Mouse (Mus musculus): Measurements from ENCODE around the gene Ccdc6. TPM values are rescaled to one million over a fixed set of nuclear protein-coding genes. Genes with fewer than 3 reads are reported as not detected.

Gene Ccdc6
- 50.2 TPM for total RNA-seq (2023)

DNA sequence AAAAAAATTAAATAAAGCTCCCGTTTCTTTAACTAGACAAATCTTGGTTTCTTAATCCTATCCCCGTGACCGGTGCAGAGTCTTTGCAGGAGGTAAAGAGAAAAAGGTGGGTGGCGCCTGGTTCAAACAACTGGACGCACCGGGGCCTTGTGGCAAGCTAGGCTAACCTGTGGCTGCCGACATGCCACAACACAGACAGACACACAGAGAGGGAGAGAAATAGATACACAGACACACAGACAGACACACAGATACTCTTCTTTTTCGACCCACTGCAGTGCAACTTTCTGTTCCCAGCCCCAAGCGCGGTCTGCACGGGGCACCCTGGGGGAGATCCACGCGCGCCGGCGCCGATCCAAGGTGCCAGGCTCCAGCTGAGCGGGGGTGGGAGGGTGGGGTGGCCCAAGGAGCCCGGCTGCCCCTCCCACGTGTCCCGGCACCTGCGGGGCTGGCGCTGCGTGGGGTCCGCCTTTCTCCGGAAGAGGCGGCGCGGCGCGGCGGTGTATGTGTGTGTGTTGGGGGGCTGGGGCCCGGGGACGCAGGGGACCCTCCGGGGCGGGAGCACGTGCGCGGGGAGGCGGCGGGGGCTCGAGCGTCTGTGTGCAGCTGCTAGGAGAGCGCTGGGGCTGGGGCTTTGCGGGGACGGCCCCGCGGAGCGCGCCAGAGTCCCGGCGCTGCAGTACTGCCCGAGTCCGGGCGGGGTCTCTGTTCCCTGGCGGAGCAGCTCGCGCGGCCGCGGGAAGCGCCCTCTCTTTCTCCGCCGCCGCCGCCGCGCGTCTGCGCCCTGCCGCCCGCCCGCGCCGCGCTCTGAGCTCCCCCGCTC lies at the start of gene Ccdc6:
Gene Ccdc6, plus strand, starts transcription at position 756 of the 823 bp plus-strand sequence.

DNA sequence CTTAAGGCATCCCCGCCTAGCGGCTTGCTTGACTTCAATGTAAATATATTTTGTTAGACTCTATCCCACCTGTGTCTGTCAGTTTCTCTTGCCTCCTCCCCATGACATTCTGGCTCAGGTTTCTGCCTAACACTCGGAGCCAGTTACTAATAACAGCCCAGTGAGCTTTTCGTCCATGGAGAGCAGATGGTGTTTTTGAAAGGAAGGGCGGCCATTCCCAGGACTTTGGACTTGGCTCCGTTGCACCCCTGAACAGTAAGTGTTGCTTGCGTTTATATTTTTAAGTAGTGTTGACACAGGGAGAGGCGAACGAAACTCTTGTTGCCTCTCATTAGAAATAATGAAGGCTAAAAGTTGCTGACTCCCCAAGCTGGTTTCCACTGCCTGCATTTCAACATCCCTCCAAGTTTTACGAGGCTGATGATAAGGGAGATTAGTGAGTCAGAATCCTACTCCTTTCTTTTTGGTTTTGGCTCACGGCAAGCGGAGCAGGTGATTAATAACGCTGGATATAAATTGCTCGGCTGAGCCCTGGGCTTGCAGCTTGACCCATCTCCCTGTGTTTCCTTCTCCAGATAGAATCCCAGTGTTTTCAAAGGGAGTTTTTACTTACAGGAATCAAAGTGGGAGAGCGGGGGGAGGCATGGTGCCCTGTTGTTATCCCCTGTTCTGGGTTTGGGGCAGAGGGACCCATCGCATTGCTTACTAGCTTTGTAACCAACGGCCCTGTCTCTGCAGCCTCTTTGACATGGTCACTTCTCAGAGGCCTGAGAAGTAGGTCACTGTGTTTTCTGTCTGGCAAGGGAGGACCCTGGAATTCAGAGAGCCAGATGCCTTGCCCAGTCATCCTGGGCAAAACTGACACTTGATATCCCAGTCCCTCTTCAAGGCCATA lies 107.8 kb downstream of the Ccdc6 start, which contains the start of gene Mrln:
Gene Mrln, plus strand, starts transcription at position 160 of the 895 bp plus-strand sequence.

Other genes starting within 250 kb of the Ccdc6 start
- not detected for gene Mrln, start 107.5 kb downstream of the Ccdc6 start, total RNA-seq (2023)
- gene Slc16a9, start 148.0 kb downstream of the Ccdc6 start, total RNA-seq (2023), result 0.47 TPM